Mouse (Mus musculus) lung, postnatal 14 days (tissue): ENCODE results near the gene Ralgapa2.

Source experiments
- DNase-seq: peaks from one replicate; pipeline ENCODE4 v3.0.0; 2021

Gene Ralgapa2

GRCm38 (mm10) chr2:146350230-146350629 lies 161.9 kb downstream of the Ralgapa2 start:
- no peak for DNase-seq

- DNase-seq: no peak
These were observed 164.2 kb downstream of the Ralgapa2 start for GRCm38 (mm10) chr2:146347942-146348341.

GRCm38 (mm10) chr2:146340090-146340489 lies 172.1 kb downstream of the Ralgapa2 start:
- no peak for DNase-seq

- DNase-seq: no peak
These were observed 174.6 kb downstream of the Ralgapa2 start for GRCm38 (mm10) chr2:146337540-146337939.

GRCm38 (mm10) chr2:146331894-146332476 lies 180.2 kb downstream of the Ralgapa2 start:
- DNase-seq: no peak

- peak; percentile 28 for DNase-seq
These were observed 181.3 kb downstream of the Ralgapa2 start for GRCm38 (mm10) chr2:146330772-146331281.

GRCm38 (mm10) chr2:146330101-146330500 lies 182.0 kb downstream of the Ralgapa2 start:
- no peak for DNase-seq

- no peak for DNase-seq
These were observed 185.5 kb downstream of the Ralgapa2 start for GRCm38 (mm10) chr2:146326654-146327053.

- no peak for DNase-seq
These were observed 187.0 kb downstream of the Ralgapa2 start for GRCm38 (mm10) chr2:146324907-146325715.

GRCm38 (mm10) chr2:146324140-146324906 lies 187.8 kb downstream of the Ralgapa2 start:
- DNase-seq: no peak

GRCm38 (mm10) chr2:146323528-146323927 lies 188.6 kb downstream of the Ralgapa2 start:
- DNase-seq: no peak

- no peak for DNase-seq
These were observed 189.4 kb downstream of the Ralgapa2 start for GRCm38 (mm10) chr2:146322770-146323169.

- DNase-seq: no peak
These were observed 190.1 kb downstream of the Ralgapa2 start for GRCm38 (mm10) chr2:146322019-146322418.

GRCm38 (mm10) chr2:146320666-146321065 lies 191.5 kb downstream of the Ralgapa2 start:
- DNase-seq: no peak

- no peak for DNase-seq
These were observed 197.4 kb downstream of the Ralgapa2 start for GRCm38 (mm10) chr2:146314751-146315150.

- no peak for DNase-seq
These were observed 198.3 kb downstream of the Ralgapa2 start for GRCm38 (mm10) chr2:146313811-146314210.

- DNase-seq: no peak
These were observed 201.4 kb downstream of the Ralgapa2 start for GRCm38 (mm10) chr2:146310760-146311159.

GRCm38 (mm10) chr2:146310291-146310690 lies 201.9 kb downstream of the Ralgapa2 start:
- DNase-seq: peak; percentile 54

GRCm38 (mm10) chr2:146309413-146309812 lies 202.7 kb downstream of the Ralgapa2 start:
- DNase-seq: no peak

- no peak for DNase-seq
These were observed 205.1 kb downstream of the Ralgapa2 start for GRCm38 (mm10) chr2:146307060-146307459.

GRCm38 (mm10) chr2:146302094-146302699 lies 209.9 kb downstream of the Ralgapa2 start:
- DNase-seq: no peak

- no peak for DNase-seq
These were observed 211.6 kb downstream of the Ralgapa2 start for GRCm38 (mm10) chr2:146300500-146301020.
